17 mouse cellular contexts compared by ENCODE assay signal in the genomic region with DNA sequence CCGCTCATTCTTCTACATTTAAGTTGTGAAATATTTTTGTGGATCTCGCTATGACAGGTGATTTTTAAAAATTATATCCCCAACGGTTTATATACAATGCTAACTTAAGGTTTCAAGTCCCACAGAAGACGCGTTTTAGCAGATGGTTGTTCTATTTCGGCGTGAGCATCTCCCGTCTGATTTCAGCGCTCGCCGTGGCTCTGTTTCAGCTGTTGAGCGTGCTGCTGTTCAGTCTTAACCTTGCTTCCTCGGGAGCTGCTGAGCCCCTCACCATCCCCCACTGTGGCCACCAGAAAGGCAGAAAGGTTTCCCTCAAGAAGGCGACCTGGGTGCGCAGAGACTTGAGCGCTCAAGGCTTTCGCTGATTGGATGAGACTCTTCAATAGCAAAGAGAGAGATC.
A peak's percentile ranks its signal among the peaks of the same experiment; 100 is the strongest.
DNase-seq lines count a peak whose midpoint lies in the region; ATAC-seq and TF ChIP-seq lines count a peak whose summit lies in the region.
"Had no signal": no experiment of that assay in that cellular context is flagged by ENCODE, and none has a peak within 500 bp of the region (broad histone marks: within the 10 kb centered on the region; RNA-seq: fewer than 3 reads in every experiment).

No protein-coding gene starts in this region.

- H3K4me1 ChIP-seq in forebrain, postnatal 0 days (ENCODE audit: insufficient read depth): no peaks in the 10 kb centered on the region
- H3K4me1 ChIP-seq in forebrain, embryonic 11.5 days (replicated peaks; ENCODE audit: control insufficient read depth, insufficient read depth, low read length): no peaks in the 10 kb centered on the region

- H3K4me2 ChIP-seq in forebrain, postnatal 0 days (ENCODE audit: low read depth): no peak overlapping the region
- H3K4me2 ChIP-seq in forebrain, embryonic 11.5 days (ENCODE audit: low read depth, low read length, severe bottlenecking): no peak overlapping the region
- H3K4me2 ChIP-seq: forebrain, embryonic 12.5 days had no signal

- no peak overlapping the region for H3K4me3 ChIP-seq in forebrain, postnatal 0 days (ENCODE audit: low read depth, low read length)
- no peak overlapping the region for H3K4me3 ChIP-seq in forebrain, embryonic 11.5 days (ENCODE audit: low read depth, low read length)
- H3K4me3 ChIP-seq: forebrain, embryonic 12.5 days had no signal

- no peak overlapping the region for H3K9ac ChIP-seq in forebrain, postnatal 0 days
- H3K9ac ChIP-seq in forebrain, embryonic 11.5 days (ENCODE audit: low read length): no peak overlapping the region
- H3K9ac ChIP-seq: forebrain, embryonic 12.5 days had no signal

- no peaks in the 10 kb centered on the region for H3K9me3 ChIP-seq in forebrain, postnatal 0 days (ENCODE audit: low read length)
- no peaks in the 10 kb centered on the region for H3K9me3 ChIP-seq in forebrain, embryonic 11.5 days (ENCODE audit: control insufficient read depth, low read length)
- H3K9me3 ChIP-seq: forebrain, embryonic 12.5 days had no signal

- no peak for ATAC-seq in forebrain, postnatal 0 days
- ATAC-seq in forebrain, embryonic 11.5 days (replicated peaks; ENCODE audit: low FRiP score): no peak
- ATAC-seq: forebrain, embryonic 14.5 days; forebrain, embryonic 16.5 days had no signal

- TF ChIP-seq CTCF in forebrain, postnatal 0 days (IDR thresholded peaks at IDR 0.05; ENCODE audit: low read depth): no peak

- H3K27me3 ChIP-seq in forebrain, postnatal 0 days (ENCODE audit: insufficient read depth, low read length): no peaks in the 10 kb centered on the region
- no peaks in the 10 kb centered on the region for H3K27me3 ChIP-seq in forebrain, embryonic 11.5 days (ENCODE audit: control insufficient read depth, insufficient read depth, low read length)

- DNase-seq in forebrain, postnatal 0 days: no peak
- DNase-seq in forebrain, embryonic 11.5 days (ENCODE audit: low spot score): no peak
- peak; percentile 52 to 55 for DNase-seq in right cerebral cortex, postnatal 10 days (ENCODE audit: low spot score in 2 of 2)
- no peak for DNase-seq in right cerebral cortex, postnatal 25 days
- DNase-seq in brain, adult 2 months (ENCODE audit: low read depth, low spot score): peak; percentile 35
- DNase-seq in thymus, postnatal 36 days: no peak
- DNase-seq: adrenal gland, adult 2 months; adrenal gland, postnatal 10 days; adrenal gland, postnatal 25 days; cerebellum, adult 11-12 months; cerebellum, adult 2 months; cerebellum, adult 9-10 months; cerebellum, postnatal 10 days; cerebellum, postnatal 25 days had no signal

- no peaks in the 10 kb centered on the region for H3K36me3 ChIP-seq in forebrain, postnatal 0 days (ENCODE audit: insufficient read depth)
- H3K36me3 ChIP-seq in forebrain, embryonic 11.5 days (ENCODE audit: control insufficient read depth, insufficient read depth, low read length): no peaks in the 10 kb centered on the region
- H3K36me3 ChIP-seq: forebrain, embryonic 12.5 days had no signal

- 0 out of 2 replicates have a peak overlapping the region, but pooled peaks have one; percentile 15 for H3K27ac ChIP-seq in forebrain, postnatal 0 days (ENCODE audit: low read depth, low read length)
- H3K27ac ChIP-seq in forebrain, embryonic 11.5 days (ENCODE audit: low read depth, low read length): no peak overlapping the region
- H3K27ac ChIP-seq: forebrain, embryonic 12.5 days had no signal

- 74% methylated on average over 17 of the region's 17 CpGs for WGBS in forebrain, postnatal 0 days
- WGBS in forebrain, embryonic 11.5 days: 81% methylated on average over 17 of the region's 17 CpGs

Comparison
In these comparisons a context has a peak if more than half of its experiments do, and no peak if none do; other contexts are left out.
1. DNase-seq: peak in right cerebral cortex, postnatal 10 days (2 of 2) and brain, adult 2 months (single experiment); none in forebrain, postnatal 0 days (single experiment), forebrain, embryonic 11.5 days (single experiment), right cerebral cortex, postnatal 25 days (single experiment) and thymus, postnatal 36 days (0 of 2).